Mouse (Mus musculus): Measurements from ENCODE around the gene Tmem114. TPM values are rescaled to one million over a fixed set of nuclear protein-coding genes. Genes with fewer than 3 reads are reported as not detected.

Gene Tmem114
- polyA plus RNA-seq, 1 experiment = not detected

DNA sequence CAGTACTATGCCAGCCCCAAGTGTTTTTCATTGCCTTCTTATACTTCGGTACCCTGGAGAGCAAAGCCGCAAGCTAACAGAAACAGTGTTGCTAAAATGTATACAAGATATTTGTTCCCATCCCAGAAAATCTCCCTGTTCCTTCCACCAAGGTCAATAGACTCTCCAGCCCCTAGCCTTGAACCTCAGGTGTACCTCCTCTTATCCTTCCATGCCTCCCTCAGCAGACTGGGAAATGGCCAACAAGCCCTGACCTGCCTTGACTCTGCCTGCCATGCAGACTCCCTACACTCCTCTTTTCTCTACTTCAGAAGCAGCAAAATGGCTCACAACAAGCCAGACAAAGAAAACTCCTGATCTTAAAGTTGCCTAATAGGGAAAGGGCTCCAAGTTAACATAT is 28.4 kb upstream of the Tmem114 start:
- no peaks in the 10 kb centered on the region for H3K27me3 ChIP-seq (ENCODE audit: control insufficient read depth, insufficient read depth, low read length)
- 98% methylated on average over 2 of the region's 2 CpGs for WGBS

DNA sequence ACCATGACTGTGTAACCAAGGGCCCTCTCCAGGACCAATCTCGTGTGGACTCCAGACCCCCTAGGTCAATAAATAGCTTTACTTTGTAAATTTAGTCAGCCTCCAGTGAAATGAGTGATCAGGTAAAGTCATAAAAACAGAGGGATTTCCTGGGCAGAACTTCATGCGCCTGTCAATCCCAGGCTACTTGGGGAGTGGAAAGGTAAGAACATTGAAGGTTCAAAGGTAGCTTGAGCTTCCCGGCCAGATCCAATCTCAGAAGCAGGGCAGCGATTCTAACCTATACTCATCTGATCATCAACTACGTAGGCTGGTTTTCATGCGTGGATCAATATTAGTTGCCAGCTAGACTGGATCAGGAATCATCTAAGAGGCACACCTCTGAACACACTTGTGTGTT is 21.3 kb upstream of the Tmem114 start:
- Histone ChIP-seq H3K27me3 (ENCODE audit: control insufficient read depth, insufficient read depth, low read length) (no peaks in the 10 kb centered on the region), H3K4me3 (ENCODE audit: extremely low read depth, insufficient read depth, insufficient read length) (no peak overlapping the region), H3K36me3 (ENCODE audit: control insufficient read depth, insufficient read depth, low read length) (no peaks in the 10 kb centered on the region), H3K27ac (ENCODE audit: insufficient read depth, low read length) (no peak overlapping the region), H3K4me1 (ENCODE audit: control insufficient read depth, insufficient read depth, insufficient read length) (no peaks in the 10 kb centered on the region)
- no peak for DNase-seq (ENCODE audit: low read depth in 1 of 2, low spot score in 2 of 2)
- TF ChIP-seq POLR2A (IDR thresholded peaks at IDR 0.05; ENCODE audit: low read depth, low read length) = no peak
- no peak for TF ChIP-seq CTCF (IDR thresholded peaks at IDR 0.05; ENCODE audit: extremely low read depth, insufficient read depth, insufficient read length, insufficient replicate concordance)
- WGBS = 88% methylated on average over 6 of the region's 6 CpGs

More for the DNA sequence above, 28.4 kb upstream of the Tmem114 start:
- Histone ChIP-seq H3K36me3 (ENCODE audit: control insufficient read depth, insufficient read depth, low read length) (no peaks in the 10 kb centered on the region), H3K27ac (ENCODE audit: insufficient read depth, low read length) (no peak overlapping the region), H3K4me3 (ENCODE audit: extremely low read depth, insufficient read depth, insufficient read length) (no peak overlapping the region), H3K4me1 (ENCODE audit: control insufficient read depth, insufficient read depth, insufficient read length) (no peaks in the 10 kb centered on the region; the same call in 1 of the 2 replicates)
- TF ChIP-seq CTCF (IDR thresholded peaks at IDR 0.05; ENCODE audit: extremely low read depth, insufficient read depth, insufficient read length, insufficient replicate concordance) = no peak
- no peak for TF ChIP-seq POLR2A (IDR thresholded peaks at IDR 0.05; ENCODE audit: low read depth, low read length)
- DNase-seq (ENCODE audit: low read depth in 1 of 2, low spot score in 2 of 2) = no peak

DNA sequence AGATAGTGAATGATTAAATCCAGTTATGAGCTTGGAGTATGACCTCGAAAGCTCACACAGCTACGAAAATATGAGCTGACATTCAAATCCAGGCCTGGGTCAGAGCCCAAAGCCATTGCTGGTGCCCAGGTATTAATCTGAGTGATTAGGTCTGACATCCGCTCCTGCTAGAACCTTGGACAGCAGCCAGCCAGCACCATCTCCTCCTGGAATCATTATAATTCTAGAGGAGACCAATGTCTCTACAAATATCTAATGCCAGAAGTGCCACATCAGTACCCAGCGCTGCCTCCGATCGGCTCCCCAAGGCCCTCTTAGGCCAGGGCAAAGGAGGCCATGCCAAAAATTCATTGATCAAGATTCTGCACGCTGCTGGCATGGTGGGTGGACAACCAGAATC is 20.0 kb upstream of the Tmem114 start:
- no peaks in the 10 kb centered on the region for H3K4me1 ChIP-seq (ENCODE audit: control insufficient read depth, insufficient read depth, insufficient read length)
- WGBS = 83% methylated on average over 7 of the region's 7 CpGs
- H3K27ac ChIP-seq (ENCODE audit: insufficient read depth, low read length) = no peak overlapping the region
- TF ChIP-seq POLR2A (IDR thresholded peaks at IDR 0.05; ENCODE audit: low read depth, low read length) (no peak), CTCF (IDR thresholded peaks at IDR 0.05; ENCODE audit: extremely low read depth, insufficient read depth, insufficient read length, insufficient replicate concordance) (no peak)
- DNase-seq (ENCODE audit: low read depth in 1 of 2, low spot score in 2 of 2) = no peak
- H3K27me3 ChIP-seq (ENCODE audit: control insufficient read depth, insufficient read depth, low read length) = no peaks in the 10 kb centered on the region
- H3K4me3 ChIP-seq (ENCODE audit: extremely low read depth, insufficient read depth, insufficient read length) = no peak overlapping the region
- H3K36me3 ChIP-seq (ENCODE audit: control insufficient read depth, insufficient read depth, low read length) = no peaks in the 10 kb centered on the region

DNA sequence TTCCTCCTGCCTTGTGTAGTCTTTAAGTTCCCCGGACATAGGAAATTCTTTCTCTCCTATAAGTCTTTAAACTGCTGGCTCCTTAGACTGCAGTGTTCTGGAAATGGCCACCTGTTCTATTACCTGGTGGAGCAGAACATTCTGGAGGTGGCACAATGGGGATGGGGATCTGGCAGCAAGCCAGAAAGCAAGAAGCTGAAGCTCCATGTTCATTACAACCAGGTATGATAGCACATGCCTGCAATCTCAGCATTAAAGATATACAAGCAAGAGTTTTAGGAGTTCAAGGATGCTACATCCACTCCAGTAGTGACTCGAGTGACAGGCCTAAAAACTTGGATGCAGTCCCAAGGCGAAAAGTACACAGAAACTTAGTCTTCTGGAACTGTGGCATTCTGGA is 7.7 kb upstream of the Tmem114 start:
- H3K36me3 ChIP-seq (ENCODE audit: control insufficient read depth, insufficient read depth, low read length) = no peaks in the 10 kb centered on the region
- DNase-seq (ENCODE audit: low read depth in 1 of 2, low spot score in 2 of 2) = no peak
- H3K4me3 ChIP-seq (ENCODE audit: extremely low read depth, insufficient read depth, insufficient read length) = no peak overlapping the region
- H3K4me1 ChIP-seq (ENCODE audit: control insufficient read depth, insufficient read depth, insufficient read length) = no peaks in the 10 kb centered on the region
- no peak overlapping the region for H3K27ac ChIP-seq (ENCODE audit: insufficient read depth, low read length)
- 88% methylated on average over 3 of the region's 3 CpGs for WGBS
- no peaks in the 10 kb centered on the region for H3K27me3 ChIP-seq (ENCODE audit: control insufficient read depth, insufficient read depth, low read length)
- no peak for TF ChIP-seq POLR2A (IDR thresholded peaks at IDR 0.05; ENCODE audit: low read depth, low read length)
- TF ChIP-seq CTCF (IDR thresholded peaks at IDR 0.05; ENCODE audit: extremely low read depth, insufficient read depth, insufficient read length, insufficient replicate concordance) = no peak

DNA sequence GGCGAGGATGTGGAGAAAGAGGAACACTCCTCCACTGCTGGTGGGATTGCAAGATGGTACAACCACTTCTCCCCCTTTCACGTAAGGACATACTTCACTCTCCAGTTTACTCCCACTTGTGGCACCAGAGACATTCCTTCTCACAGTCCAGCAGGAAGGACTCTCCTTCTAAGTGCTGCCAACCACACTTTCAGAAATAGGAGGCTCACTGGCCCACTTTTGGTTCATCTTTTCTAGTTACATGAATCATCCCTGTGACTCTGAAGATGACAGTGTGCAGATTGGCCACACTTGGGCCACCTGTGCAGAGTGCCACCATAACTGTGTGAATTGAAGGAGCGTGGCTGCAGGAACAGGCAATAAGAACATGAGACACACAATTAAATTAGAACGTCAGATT is 4.6 kb upstream of the Tmem114 start:
- H3K4me3 ChIP-seq (ENCODE audit: extremely low read depth, insufficient read depth, insufficient read length) = no peak overlapping the region
- no peak overlapping the region for H3K27ac ChIP-seq (ENCODE audit: insufficient read depth, low read length)
- TF ChIP-seq POLR2A (IDR thresholded peaks at IDR 0.05; ENCODE audit: low read depth, low read length) = no peak
- no peak for TF ChIP-seq CTCF (IDR thresholded peaks at IDR 0.05; ENCODE audit: extremely low read depth, insufficient read depth, insufficient read length, insufficient replicate concordance)
- DNase-seq (ENCODE audit: low read depth in 1 of 2, low spot score in 2 of 2) = no peak
- H3K4me1 ChIP-seq (ENCODE audit: control insufficient read depth, insufficient read depth, insufficient read length) = no peaks in the 10 kb centered on the region
- no peaks in the 10 kb centered on the region for H3K36me3 ChIP-seq (ENCODE audit: control insufficient read depth, insufficient read depth, low read length)
- 82% methylated on average over 4 of the region's 4 CpGs for WGBS
- 0 out of 2 replicates have a peak, but pooled peaks cover 1% of the 10 kb centered on the region for H3K27me3 ChIP-seq (ENCODE audit: control insufficient read depth, insufficient read depth, low read length)

DNA sequence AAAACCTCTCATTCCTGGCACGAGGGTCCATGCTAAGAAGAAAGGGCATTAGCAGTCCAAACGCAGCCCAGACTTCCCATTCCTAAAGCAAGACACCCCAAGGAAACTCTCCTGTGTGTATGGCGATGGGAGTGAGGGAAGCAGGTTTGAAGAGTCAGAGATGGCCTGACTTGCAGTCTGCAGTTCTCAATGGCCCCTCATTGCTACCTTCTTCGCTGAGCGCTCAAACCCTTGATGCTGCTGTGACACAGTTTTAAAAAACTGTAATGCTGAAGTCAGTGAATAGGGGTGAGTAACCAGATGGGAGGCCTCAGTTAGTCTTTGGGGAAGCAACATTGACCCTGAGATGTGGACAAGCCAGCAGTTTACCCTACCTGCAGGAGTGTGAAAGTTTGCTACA is 800 bp upstream of the Tmem114 start:
- WGBS = 73% methylated on average over 5 of the region's 5 CpGs
- Histone ChIP-seq H3K27me3 (ENCODE audit: control insufficient read depth, insufficient read depth, low read length) (0 out of 2 replicates have a peak, but pooled peaks cover 3% of the 10 kb centered on the region), H3K27ac (ENCODE audit: insufficient read depth, low read length) (no peak overlapping the region), H3K4me3 (ENCODE audit: extremely low read depth, insufficient read depth, insufficient read length) (no peak overlapping the region), H3K4me1 (ENCODE audit: control insufficient read depth, insufficient read depth, insufficient read length) (no peaks in the 10 kb centered on the region), H3K36me3 (ENCODE audit: control insufficient read depth, insufficient read depth, low read length) (no peaks in the 10 kb centered on the region)
- DNase-seq (ENCODE audit: low read depth in 1 of 2, low spot score in 2 of 2) = no peak
- TF ChIP-seq POLR2A (IDR thresholded peaks at IDR 0.05; ENCODE audit: low read depth, low read length) = no peak
- no peak for TF ChIP-seq CTCF (IDR thresholded peaks at IDR 0.05; ENCODE audit: extremely low read depth, insufficient read depth, insufficient read length, insufficient replicate concordance)

DNA sequence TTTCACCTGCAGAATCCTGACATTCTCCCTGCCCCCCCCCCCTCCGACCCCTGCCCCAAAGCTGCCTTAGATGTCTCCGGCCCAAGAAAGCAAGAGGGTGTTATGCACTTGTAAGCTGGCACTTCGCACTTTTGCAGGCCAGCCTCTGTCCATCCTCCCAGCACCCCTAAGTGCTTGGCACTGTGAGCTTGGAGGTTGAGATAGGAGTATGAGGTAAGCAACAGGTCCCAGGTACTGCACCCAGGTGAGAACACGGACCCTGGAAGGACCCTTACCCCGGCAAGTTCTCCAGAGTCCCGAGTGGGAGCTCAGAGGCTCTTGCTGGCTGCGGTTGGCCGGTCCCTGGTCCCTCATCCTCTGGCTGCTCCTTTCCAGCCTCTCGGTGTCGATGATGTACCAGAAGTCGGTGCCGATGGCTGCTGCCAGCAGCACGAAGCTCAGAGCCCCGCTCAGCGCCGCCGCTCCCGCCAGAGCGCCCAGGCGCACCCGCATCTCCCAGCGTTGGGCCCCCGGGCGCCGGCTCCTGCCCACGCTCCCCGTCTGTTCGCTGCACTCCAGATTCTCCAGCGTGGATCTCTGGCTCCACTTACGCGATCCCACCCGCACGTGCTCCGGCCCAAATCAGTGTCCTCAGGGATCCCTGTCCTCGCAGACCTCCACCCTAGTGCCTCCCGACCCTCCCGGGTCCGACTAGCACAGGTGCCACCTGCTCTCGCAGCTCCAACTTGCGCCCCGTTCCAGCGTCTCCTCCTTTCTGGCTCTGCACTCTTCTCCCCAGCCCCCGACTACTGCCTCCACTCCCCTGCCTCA is 570 bp downstream of the Tmem114 start:
- no peak for TF ChIP-seq POLR2A (IDR thresholded peaks at IDR 0.05; ENCODE audit: low read depth, low read length)
- no peak for TF ChIP-seq CTCF (IDR thresholded peaks at IDR 0.05; ENCODE audit: extremely low read depth, insufficient read depth, insufficient read length, insufficient replicate concordance)
- H3K27ac ChIP-seq (ENCODE audit: insufficient read depth, low read length) = no peak overlapping the region
- DNase-seq (ENCODE audit: low read depth in 1 of 2, low spot score in 2 of 2) = no peak
- H3K27me3 ChIP-seq (ENCODE audit: control insufficient read depth, insufficient read depth, low read length) = 0 out of 2 replicates have a peak, but pooled peaks cover 3% of the 10 kb centered on the region
- H3K4me1 ChIP-seq (ENCODE audit: control insufficient read depth, insufficient read depth, insufficient read length) = no peaks in the 10 kb centered on the region
- H3K36me3 ChIP-seq (ENCODE audit: control insufficient read depth, insufficient read depth, low read length) = no peaks in the 10 kb centered on the region
- WGBS = 9% methylated on average over 43 of the region's 43 CpGs
- no peak overlapping the region for H3K4me3 ChIP-seq (ENCODE audit: extremely low read depth, insufficient read depth, insufficient read length)
